Mouse (Mus musculus) cortical plate, adult 2 months (tissue): ENCODE results near the gene Dchs1.

Experiments
- CTCF ChIP-seq: fragments of 200-500 bp; IDR thresholded peaks from 2 replicates; pipeline ENCODE4 v1.5.1; 2011; ENCODE audit warnings: mild to moderate bottlenecking, control low read depth, low read length; ENCODE audit not compliant: insufficient read depth; ENCODE audit errors: extremely low read depth
- POLR2A ChIP-seq: fragments of 200-500 bp; IDR thresholded peaks from 2 replicates; pipeline ENCODE4 v1.6.1; 2011; ENCODE audit warnings: mild to moderate bottlenecking, low read length, control low read depth; ENCODE audit not compliant: insufficient read depth; ENCODE audit errors: extremely low read depth

DNA sequence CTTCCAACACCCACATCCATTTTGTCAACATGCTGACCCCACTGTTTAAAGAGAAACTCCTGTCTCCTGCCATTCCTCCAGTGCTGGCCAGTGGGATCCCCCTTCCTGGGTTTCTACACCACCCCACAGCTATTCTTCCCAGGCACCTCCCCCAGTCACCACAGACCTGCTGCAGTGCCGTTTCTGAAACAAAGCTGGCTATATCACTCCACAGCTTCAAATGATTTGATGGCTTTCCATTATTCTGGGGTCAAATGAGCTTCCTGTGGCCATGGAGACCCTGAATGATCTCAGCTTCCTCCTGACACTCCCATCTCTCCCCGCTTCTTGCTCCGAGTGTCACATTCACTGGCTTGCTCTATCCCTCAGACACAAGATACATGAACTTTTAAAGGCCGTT, 2.9 kb downstream of the Dchs1 start:
- no peak for TF ChIP-seq POLR2A
- no peak for TF ChIP-seq CTCF
